Mouse (Mus musculus): ENCODE data around the gene Crb2. TPM values are rescaled to one million over a fixed set of nuclear protein-coding genes. Genes with fewer than 3 reads are reported as not detected.
A peak's percentile ranks its signal among the peaks of the same experiment; 100 is the strongest.

The Crb2 gene
- total RNA-seq, 1 experiment = 1.7 TPM

DNA sequence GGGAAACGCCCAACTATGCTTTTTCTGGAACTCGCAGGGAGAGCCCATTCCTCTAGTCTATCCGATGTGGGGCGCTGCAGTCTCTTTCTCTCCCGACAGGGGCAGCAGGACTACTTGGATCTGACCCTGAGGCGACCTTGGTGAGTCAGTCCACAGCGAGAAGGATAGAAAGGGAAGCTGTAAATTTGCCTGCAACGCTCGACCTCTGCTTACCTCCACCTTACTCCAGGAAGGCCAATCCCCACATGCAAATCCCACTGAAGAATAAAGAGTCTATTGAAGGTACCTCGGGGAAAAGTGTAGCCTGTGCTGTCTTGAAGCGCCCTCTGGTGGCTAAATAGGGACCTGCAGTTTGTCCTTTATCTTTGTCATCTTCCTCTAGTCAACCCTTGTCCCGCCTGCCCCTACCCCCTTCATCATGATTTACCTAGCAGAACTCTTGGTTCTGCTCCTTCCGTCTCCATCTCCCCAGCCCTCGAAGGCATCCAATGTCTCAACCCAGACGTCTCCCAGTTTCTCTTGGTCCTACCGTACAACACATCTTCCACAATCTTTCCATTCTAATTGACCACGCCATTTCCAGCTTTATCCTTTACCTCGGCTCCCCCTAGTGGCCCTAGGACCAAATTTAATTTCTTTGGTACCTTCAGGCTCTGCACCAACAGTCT, 4.3 kb upstream of the Crb2 start:
- Histone ChIP-seq H3K4me3 (ENCODE audit: insufficient read depth in 1 of 2, low read depth in 1 of 2, low read length in 2 of 2, poor library complexity in 1 of 2, severe bottlenecking in 1 of 2) (peak overlapping the region; percentile 59 to 68), H3K36me3 (ENCODE audit: control insufficient read depth, insufficient read depth, low read length, poor library complexity, severe bottlenecking) (no peaks in the 10 kb centered on the region), H3K27ac (ENCODE audit: insufficient read depth, low read depth, low read length, poor library complexity, severe bottlenecking) (no peak overlapping the region; the same call in 1 of the 2 replicates), H3K4me1 (ENCODE audit: control insufficient read depth in 2 of 2, insufficient read depth in 2 of 2, low read length in 2 of 2, poor library complexity in 1 of 2) (peaks cover 3 to 34% of the 10 kb centered on the region in 2 experiments; a peak in 2 of 4 replicates), H3K9me3 (ENCODE audit: control insufficient read depth, insufficient read depth, low read depth, low read length) (no peaks in the 10 kb centered on the region), H3K9ac (ENCODE audit: insufficient read depth, low read depth, low read length, poor library complexity, severe bottlenecking) (peak overlapping the region; percentile 67; the same call in 1 of the 2 replicates)
- DNase-seq (ENCODE audit: low read depth, low spot score) = peak; percentile 90
- in situ Hi-C loops (cut with MboI; ENCODE audit: low sequenced_read_pairs in 2 of 2, unreplicated experiment in 2 of 2) = no loop called here
- TF ChIP-seq HCFC1 (IDR thresholded peaks at IDR 0.05; ENCODE audit: borderline replicate concordance, insufficient read depth, low read length) (peak; percentile 5; the same call in 1 of the 2 replicates), CHD2 (IDR thresholded peaks at IDR 0.05; ENCODE audit: low read depth, low read length) (no peak), ZNF384 (IDR thresholded peaks at IDR 0.05; ENCODE audit: low read depth, low read length) (0 out of 2 replicates have a peak, but pooled peaks have one; percentile 25)

DNA sequence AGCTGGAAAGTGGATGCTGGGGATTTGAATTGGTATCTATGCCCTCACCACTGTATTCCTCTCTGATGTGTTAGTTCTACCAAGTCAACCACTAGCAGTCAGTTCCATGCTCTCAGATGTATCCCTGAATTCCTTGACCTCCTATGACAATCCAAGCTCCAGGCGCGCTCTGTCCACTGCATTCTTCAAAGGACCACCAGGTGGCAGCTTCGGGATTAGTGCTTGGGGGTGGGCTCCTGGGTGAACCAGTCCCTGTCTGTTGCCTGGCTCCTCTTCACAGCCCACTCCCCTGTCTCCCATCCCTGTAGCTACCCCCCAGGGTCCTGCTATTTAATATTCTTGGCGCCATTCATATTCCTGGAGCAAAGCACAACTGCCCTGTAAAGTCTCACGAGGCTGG, 1.5 kb upstream of the Crb2 start:
- Histone ChIP-seq H3K4me3 (ENCODE audit: insufficient read depth in 1 of 2, low read depth in 1 of 2, low read length in 2 of 2, poor library complexity in 1 of 2, severe bottlenecking in 1 of 2) (no peak overlapping the region), H3K9ac (ENCODE audit: insufficient read depth, low read depth, low read length, poor library complexity, severe bottlenecking) (no peak overlapping the region), H3K36me3 (ENCODE audit: control insufficient read depth, insufficient read depth, low read length, poor library complexity, severe bottlenecking) (no peaks in the 10 kb centered on the region), H3K27ac (ENCODE audit: insufficient read depth, low read depth, low read length, poor library complexity, severe bottlenecking) (no peak overlapping the region), H3K4me1 (ENCODE audit: control insufficient read depth in 2 of 2, insufficient read depth in 2 of 2, low read length in 2 of 2, poor library complexity in 1 of 2) (peaks cover 1 to 26% of the 10 kb centered on the region in 2 experiments; a peak in 2 of 4 replicates), H3K9me3 (ENCODE audit: control insufficient read depth, insufficient read depth, low read depth, low read length) (no peaks in the 10 kb centered on the region)
- peak; percentile 71 for DNase-seq (ENCODE audit: low read depth, low spot score)
- no peak for TF ChIP-seq MAFK (IDR thresholded peaks at IDR 0.05; ENCODE audit: insufficient read depth, low read depth, low read length)
- TF ChIP-seq ZNF384 (IDR thresholded peaks at IDR 0.05; ENCODE audit: low read depth, low read length) = no peak
- TF ChIP-seq HCFC1 (IDR thresholded peaks at IDR 0.05; ENCODE audit: borderline replicate concordance, insufficient read depth, low read length) = no peak
- TF ChIP-seq CHD2 (IDR thresholded peaks at IDR 0.05; ENCODE audit: low read depth, low read length) = no peak
- TF ChIP-seq ZC3H11A (IDR thresholded peaks at IDR 0.05; ENCODE audit: borderline replicate concordance, low read depth, low read length) = no peak
- in situ Hi-C loops (cut with MboI; ENCODE audit: low sequenced_read_pairs in 2 of 2, unreplicated experiment in 2 of 2) = no loop called here

DNA sequence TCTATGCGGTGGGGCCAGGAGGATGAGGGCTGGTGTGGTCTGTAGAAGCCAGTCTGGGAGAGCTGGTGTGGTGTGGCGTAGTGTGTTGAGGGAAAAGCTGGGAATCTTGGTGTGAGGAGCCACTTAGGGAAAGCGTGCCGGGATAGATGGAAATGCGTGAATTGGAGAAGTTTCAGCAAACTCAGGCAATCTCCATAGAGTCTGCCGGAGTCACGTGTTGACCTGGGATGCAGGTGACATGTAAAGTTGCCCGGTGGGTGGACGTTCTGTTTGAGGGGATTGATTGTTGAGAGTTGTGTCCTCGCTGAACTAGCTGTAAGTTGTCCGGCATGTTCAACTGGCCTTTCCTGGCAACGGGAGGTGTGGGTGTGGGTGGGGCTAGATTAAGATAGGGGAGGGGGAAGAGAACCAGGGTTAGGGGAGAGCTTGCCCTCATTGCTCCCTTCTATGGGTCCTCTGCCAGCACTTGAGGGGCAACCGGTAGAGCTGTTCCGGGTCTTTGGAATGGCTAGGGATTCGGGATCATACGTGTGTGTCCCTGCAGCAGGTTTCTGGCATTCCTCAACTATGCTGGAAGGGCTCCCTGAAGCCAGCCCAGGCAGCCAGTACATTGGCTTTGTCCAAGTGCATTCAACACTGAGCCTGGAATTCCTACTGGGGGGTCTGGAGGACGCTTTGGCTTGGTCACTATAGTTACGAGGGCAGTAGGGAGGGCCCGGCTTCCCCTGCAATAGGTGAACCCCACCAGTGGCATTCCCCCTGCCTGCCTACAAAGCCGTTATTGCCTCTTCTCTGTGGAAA, 762 bp downstream of the Crb2 start:
- Histone ChIP-seq H3K9ac (ENCODE audit: insufficient read depth, low read depth, low read length, poor library complexity, severe bottlenecking) (no peak overlapping the region), H3K36me3 (ENCODE audit: control insufficient read depth, insufficient read depth, low read length, poor library complexity, severe bottlenecking) (no peaks in the 10 kb centered on the region), H3K4me1 (ENCODE audit: control insufficient read depth in 2 of 2, insufficient read depth in 2 of 2, low read length in 2 of 2, poor library complexity in 1 of 2) (peaks cover 1 to 33% of the 10 kb centered on the region in 2 experiments; a peak in 1 of 4 replicates), H3K4me3 (ENCODE audit: insufficient read depth in 1 of 2, low read depth in 1 of 2, low read length in 2 of 2, poor library complexity in 1 of 2, severe bottlenecking in 1 of 2) (peak overlapping the region; percentile 59 to 62; a peak in 2 of 4 replicates), H3K27ac (ENCODE audit: insufficient read depth, low read depth, low read length, poor library complexity, severe bottlenecking) (no peak overlapping the region), H3K9me3 (ENCODE audit: control insufficient read depth, insufficient read depth, low read depth, low read length) (no peaks in the 10 kb centered on the region)
- no peak for DNase-seq (ENCODE audit: low read depth, low spot score)
- TF ChIP-seq ZC3H11A (IDR thresholded peaks at IDR 0.05; ENCODE audit: borderline replicate concordance, low read depth, low read length) (no peak), MAFK (IDR thresholded peaks at IDR 0.05; ENCODE audit: insufficient read depth, low read depth, low read length) (no peak), CHD2 (IDR thresholded peaks at IDR 0.05; ENCODE audit: low read depth, low read length) (no peak), ZNF384 (IDR thresholded peaks at IDR 0.05; ENCODE audit: low read depth, low read length) (no peak), HCFC1 (IDR thresholded peaks at IDR 0.05; ENCODE audit: borderline replicate concordance, insufficient read depth, low read length) (no peak)
- in situ Hi-C loops (cut with MboI; ENCODE audit: low sequenced_read_pairs in 2 of 2, unreplicated experiment in 2 of 2) = no loop called here

DNA sequence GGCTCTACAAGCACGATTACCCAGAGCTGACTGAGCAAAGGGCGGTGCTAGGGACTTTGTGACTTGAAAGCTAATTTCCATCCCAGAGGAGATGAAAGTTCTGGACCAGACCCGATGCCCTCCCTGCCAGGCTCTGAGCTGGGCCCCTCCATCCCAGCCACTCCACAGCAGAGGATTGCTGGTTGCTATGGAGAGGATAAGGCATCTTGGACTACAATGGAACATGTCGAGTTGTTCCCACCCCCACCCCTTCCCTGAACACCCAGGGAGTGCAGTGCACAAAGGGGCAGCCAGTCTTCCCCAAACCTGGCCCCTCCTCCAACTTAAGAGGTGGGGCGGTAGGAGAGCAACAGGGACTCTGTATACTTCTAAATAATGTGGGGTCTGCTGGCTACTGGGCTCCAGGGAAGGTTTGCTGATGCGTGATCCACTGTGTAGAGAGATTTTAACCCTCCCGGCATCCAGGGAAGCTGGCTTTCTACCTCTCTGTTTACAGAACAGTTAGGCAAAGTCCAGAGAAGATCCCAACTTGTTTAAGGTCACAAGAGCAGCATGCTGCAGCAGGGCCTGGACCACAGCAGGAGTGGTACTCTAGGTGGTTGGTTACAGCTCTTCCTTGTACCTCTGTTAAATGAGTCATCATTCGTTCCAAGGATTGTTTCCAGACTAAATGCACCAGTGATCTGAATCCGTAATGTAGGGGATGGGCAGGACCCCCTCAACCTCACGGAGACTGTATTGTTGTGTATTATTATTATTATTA, 2.1 kb downstream of the Crb2 start:
- no peak overlapping the region for H3K27ac ChIP-seq (ENCODE audit: insufficient read depth, low read depth, low read length, poor library complexity, severe bottlenecking)
- DNase-seq (ENCODE audit: low read depth, low spot score) = no peak

More for the DNA sequence above, 2.1 kb downstream of the Crb2 start:
- Histone ChIP-seq H3K9ac (ENCODE audit: insufficient read depth, low read depth, low read length, poor library complexity, severe bottlenecking) (no peak overlapping the region), H3K4me1 (ENCODE audit: control insufficient read depth in 2 of 2, insufficient read depth in 2 of 2, low read length in 2 of 2, poor library complexity in 1 of 2) (peaks cover 1 to 34% of the 10 kb centered on the region in 2 experiments; a peak in 1 of 4 replicates), H3K9me3 (ENCODE audit: control insufficient read depth, insufficient read depth, low read depth, low read length) (no peaks in the 10 kb centered on the region), H3K36me3 (ENCODE audit: control insufficient read depth, insufficient read depth, low read length, poor library complexity, severe bottlenecking) (no peaks in the 10 kb centered on the region), H3K4me3 (ENCODE audit: insufficient read depth in 1 of 2, low read depth in 1 of 2, low read length in 2 of 2, poor library complexity in 1 of 2, severe bottlenecking in 1 of 2) (no peak overlapping the region)
- TF ChIP-seq HCFC1 (IDR thresholded peaks at IDR 0.05; ENCODE audit: borderline replicate concordance, insufficient read depth, low read length) = no peak
- no peak for TF ChIP-seq CHD2 (IDR thresholded peaks at IDR 0.05; ENCODE audit: low read depth, low read length)
- no peak for TF ChIP-seq ZNF384 (IDR thresholded peaks at IDR 0.05; ENCODE audit: low read depth, low read length)
- no peak for TF ChIP-seq MAFK (IDR thresholded peaks at IDR 0.05; ENCODE audit: insufficient read depth, low read depth, low read length)
- TF ChIP-seq ZC3H11A (IDR thresholded peaks at IDR 0.05; ENCODE audit: borderline replicate concordance, low read depth, low read length) = no peak
- in situ Hi-C loops (cut with MboI; ENCODE audit: low sequenced_read_pairs in 2 of 2, unreplicated experiment in 2 of 2) = no loop called here
